Mouse (Mus musculus) testis, adult 2 months (tissue): Measurements from ENCODE around the gene Tmem183a.

Experiments used
- CTCF ChIP-seq: fragments of 200-500 bp; IDR thresholded peaks from 2 replicates; pipeline ENCODE4 v1.5.1; 2012; ENCODE audit warnings: low read depth, mild to moderate bottlenecking, inconsistent platforms, low read length, moderate library complexity; ENCODE audit not compliant: control insufficient read depth, insufficient read depth, insufficient replicate concordance
- POLR2A ChIP-seq: fragments of 200-500 bp; IDR thresholded peaks from 2 replicates; pipeline ENCODE4 v1.6.1; 2012; ENCODE audit warnings: low read depth, mild to moderate bottlenecking, inconsistent platforms, low read length, moderate library complexity; ENCODE audit not compliant: control insufficient read depth

GRCm38 (mm10) chr1:134297265-134297664, 64.5 kb downstream of the Tmem183a start:
- no peak for TF ChIP-seq CTCF
- no peak for TF ChIP-seq POLR2A
